Mouse (Mus musculus) testis, adult 2 months (tissue): Measurements from ENCODE around the gene Rbfox1. TPM values are rescaled to one million over a fixed set of nuclear protein-coding genes. Genes with fewer than 3 reads are reported as not detected.

ENCODE experiments used
- H3K27ac ChIP-seq: fragments of 200-500 bp; 2 replicates; pipeline ENCODE4 v1.5.1; 2012; ENCODE audit warnings: low read depth, low read length; ENCODE audit not compliant: control insufficient read depth, insufficient read depth
- H3K27me3 ChIP-seq: fragments of 200-500 bp; 2 replicates; pipeline ENCODE4 v1.6.1; 2012; ENCODE audit warnings: mild to moderate bottlenecking, low read length, moderate library complexity; ENCODE audit not compliant: control insufficient read depth, insufficient read depth
- H3K36me3 ChIP-seq: fragments of 200-500 bp; 2 replicates; pipeline ENCODE4 v1.6.1; 2012; ENCODE audit warnings: mild to moderate bottlenecking, low read length; ENCODE audit not compliant: control insufficient read depth, insufficient read depth
- H3K4me1 ChIP-seq: fragments of 200-500 bp; 2 replicates; pipeline ENCODE4 v1.6.1; 2012; ENCODE audit warnings: low read length; ENCODE audit not compliant: control insufficient read depth, insufficient read depth
- H3K4me3 ChIP-seq: fragments of 200-500 bp; 2 replicates; pipeline ENCODE4 v1.5.1; 2012; ENCODE audit warnings: low read depth, mild to moderate bottlenecking, low read length, moderate library complexity, mixed read lengths; ENCODE audit not compliant: control insufficient read depth
- CTCF ChIP-seq: fragments of 200-500 bp; IDR thresholded peaks from 2 replicates; pipeline ENCODE4 v1.5.1; 2012; ENCODE audit warnings: low read depth, mild to moderate bottlenecking, inconsistent platforms, low read length, moderate library complexity; ENCODE audit not compliant: control insufficient read depth, insufficient read depth, insufficient replicate concordance
- POLR2A ChIP-seq: fragments of 200-500 bp; IDR thresholded peaks from 2 replicates; pipeline ENCODE4 v1.6.1; 2012; ENCODE audit warnings: low read depth, mild to moderate bottlenecking, inconsistent platforms, low read length, moderate library complexity; ENCODE audit not compliant: control insufficient read depth
- polyA plus RNA-seq: library from polyadenylated mRNA; depleted of rRNA; stranded (reverse); fragments of >200 nt; gene quantifications from 2 replicates; pipeline ENCODE4 v1.2.3, GENCODE M21; 2012

Gene Rbfox1
- polyA plus RNA-seq, 1 experiment: 0.23 TPM

DNA sequence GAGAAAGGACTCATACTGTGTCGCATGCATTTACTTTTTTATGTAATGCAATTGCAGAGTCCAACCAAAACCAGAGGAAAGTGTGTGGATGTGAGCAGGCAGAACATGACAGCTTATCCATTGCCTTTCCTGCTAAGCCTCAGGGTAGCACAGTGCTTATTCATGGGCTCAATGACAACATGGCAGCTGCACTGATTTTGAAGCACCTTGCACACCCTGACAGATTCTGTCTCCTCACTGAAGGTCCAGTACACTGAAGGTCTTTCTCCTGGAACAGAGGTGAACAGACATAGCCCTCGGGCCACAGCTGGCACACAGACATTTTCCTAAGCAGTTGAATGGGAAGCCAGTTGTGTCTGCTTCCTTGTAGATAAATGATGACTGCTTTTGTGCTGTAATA lies 1254.3 kb downstream of the Rbfox1 start:
- no peak overlapping the region for H3K27ac ChIP-seq
- no peaks in the 10 kb centered on the region for H3K4me1 ChIP-seq
- no peaks in the 10 kb centered on the region for H3K27me3 ChIP-seq
- H3K36me3 ChIP-seq: no peaks in the 10 kb centered on the region
- TF ChIP-seq CTCF (no peak), POLR2A (no peak)
- H3K4me3 ChIP-seq: no peak overlapping the region

DNA sequence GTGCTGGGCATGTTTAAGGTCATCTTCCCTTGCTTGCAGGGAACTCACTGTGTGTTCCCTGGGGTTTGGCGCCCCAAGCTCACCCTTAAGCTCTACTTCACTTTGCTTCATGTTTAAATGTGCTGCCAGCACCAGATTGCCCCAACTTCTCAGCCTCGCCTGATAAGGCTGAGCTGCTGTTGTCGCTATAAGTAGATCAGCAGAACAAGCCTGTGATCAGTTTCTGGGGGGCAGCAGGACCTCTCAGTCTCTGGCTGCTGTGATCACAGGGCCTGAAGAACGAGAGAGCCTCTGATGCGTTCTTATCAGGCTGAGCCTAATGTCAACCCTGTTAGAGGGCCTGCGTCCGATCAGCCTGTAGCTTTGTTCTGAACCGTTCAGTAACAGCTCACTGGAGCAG lies 1255.8 kb downstream of the Rbfox1 start:
- Histone ChIP-seq H3K27ac (no peak overlapping the region), H3K36me3 (no peaks in the 10 kb centered on the region), H3K4me1 (no peaks in the 10 kb centered on the region), H3K4me3 (no peak overlapping the region), H3K27me3 (no peaks in the 10 kb centered on the region)
- no peak for TF ChIP-seq POLR2A
- TF ChIP-seq CTCF: no peak

DNA sequence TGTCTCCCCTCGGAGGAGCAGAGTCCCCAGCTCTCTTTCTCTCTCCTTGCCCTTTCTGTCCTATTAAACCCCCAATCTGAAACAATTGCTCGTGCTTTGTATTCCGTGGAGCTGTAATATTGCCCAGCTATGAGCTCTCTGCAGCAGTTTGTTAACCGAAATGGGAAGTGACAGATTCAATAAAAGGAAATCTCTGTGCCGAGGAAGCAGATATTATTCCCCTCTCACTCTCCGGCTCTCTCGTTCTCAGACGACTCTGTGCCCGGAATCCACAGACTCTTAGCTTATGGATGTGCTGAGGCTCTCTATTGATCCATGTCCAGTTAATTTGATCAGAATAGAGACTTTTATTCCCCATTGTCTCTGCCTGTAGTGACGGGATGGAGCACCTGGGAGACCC lies 1260.3 kb downstream of the Rbfox1 start:
- no peaks in the 10 kb centered on the region for H3K36me3 ChIP-seq
- H3K27me3 ChIP-seq: no peaks in the 10 kb centered on the region
- H3K4me3 ChIP-seq: no peak overlapping the region
- H3K4me1 ChIP-seq: no peaks in the 10 kb centered on the region
- no peak for TF ChIP-seq POLR2A
- no peak for TF ChIP-seq CTCF
- no peak overlapping the region for H3K27ac ChIP-seq

DNA sequence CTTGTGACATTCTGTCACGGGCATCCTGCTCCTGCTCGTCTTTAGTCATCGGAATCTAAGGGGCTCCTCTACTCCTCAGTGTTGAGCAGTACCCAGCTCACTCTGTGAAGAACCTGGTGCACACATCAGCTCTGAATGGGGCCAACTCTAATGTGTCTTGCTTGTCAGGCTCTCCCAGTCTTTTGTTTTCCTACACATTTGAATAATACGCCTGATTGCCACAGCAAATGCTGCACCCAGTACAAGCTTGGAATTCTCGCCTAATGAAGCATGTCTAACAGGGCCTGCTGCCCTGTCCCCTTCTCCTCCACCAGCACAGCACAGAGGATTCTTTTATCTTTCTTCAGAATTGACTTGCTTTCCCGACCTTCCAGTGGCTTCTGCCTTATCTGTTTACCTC lies 1261.3 kb downstream of the Rbfox1 start:
- Histone ChIP-seq H3K4me3 (no peak overlapping the region), H3K27ac (no peak overlapping the region), H3K4me1 (no peaks in the 10 kb centered on the region), H3K36me3 (no peaks in the 10 kb centered on the region), H3K27me3 (no peaks in the 10 kb centered on the region)
- TF ChIP-seq CTCF (no peak), POLR2A (no peak)

DNA sequence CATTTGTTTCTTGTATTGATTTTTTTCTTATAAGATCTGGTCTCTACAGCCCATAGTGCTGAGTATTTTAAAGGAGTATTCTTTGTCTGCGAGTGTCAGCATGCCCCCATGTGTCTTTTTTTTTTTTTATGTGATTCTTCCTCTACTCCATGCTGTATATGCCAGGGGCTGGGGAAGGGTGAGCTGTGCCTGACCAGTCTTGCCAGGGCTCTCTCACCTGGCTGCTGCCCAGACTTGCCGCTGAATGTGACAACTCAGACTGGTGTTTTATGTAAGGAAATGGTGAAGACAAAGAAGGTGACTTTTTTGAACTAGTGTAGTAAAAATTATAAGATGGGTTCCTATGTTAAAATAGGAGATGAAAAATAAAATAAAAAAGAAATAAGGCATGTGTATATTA lies 1262.7 kb downstream of the Rbfox1 start:
- Histone ChIP-seq H3K4me1 (no peaks in the 10 kb centered on the region), H3K27ac (no peak overlapping the region), H3K36me3 (no peaks in the 10 kb centered on the region), H3K27me3 (no peaks in the 10 kb centered on the region), H3K4me3 (no peak overlapping the region)
- no peak for TF ChIP-seq CTCF
- TF ChIP-seq POLR2A: no peak

DNA sequence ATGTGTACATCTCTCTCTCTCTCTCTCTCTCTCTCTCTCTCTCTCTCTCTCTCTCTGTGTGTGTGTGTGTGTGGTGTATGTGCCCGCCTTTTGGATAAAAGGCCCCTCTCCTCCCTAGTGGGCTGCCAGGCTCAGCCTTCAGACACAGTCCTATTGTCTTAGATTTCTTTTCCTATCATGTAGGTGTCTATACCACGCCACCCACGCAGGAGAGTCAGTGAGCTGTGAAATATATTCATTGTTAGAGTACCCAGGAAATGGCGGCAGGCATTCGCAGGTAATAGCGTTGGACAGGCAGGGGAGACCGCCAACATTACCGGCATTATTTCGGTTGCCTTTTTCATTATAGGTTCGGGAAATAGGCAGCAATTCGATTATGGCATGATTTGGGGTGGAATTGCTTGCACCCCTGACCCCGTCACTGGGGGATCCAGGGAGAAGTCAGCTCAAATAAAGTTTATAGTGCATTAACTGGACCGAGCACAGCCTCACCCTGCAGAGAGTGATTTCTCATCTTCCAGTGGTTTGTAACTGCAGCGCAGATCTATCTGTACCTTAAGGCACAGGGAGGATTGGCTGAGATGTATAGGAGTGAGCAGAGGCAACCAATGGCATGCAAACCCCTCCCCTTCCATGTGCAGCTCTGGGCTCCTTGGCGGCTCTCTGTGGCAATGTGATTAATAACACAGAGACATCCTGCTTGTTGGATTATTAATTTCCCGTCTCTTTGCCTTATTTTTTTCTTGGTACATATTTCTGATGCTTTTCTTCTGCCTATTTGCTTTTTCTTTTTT lies 1264.1 kb downstream of the Rbfox1 start:
- TF ChIP-seq POLR2A (no peak), CTCF (no peak)
- H3K4me1 ChIP-seq: no peaks in the 10 kb centered on the region
- H3K36me3 ChIP-seq: no peaks in the 10 kb centered on the region
- H3K27ac ChIP-seq: no peak overlapping the region
- H3K27me3 ChIP-seq: no peaks in the 10 kb centered on the region
- H3K4me3 ChIP-seq: no peak overlapping the region

DNA sequence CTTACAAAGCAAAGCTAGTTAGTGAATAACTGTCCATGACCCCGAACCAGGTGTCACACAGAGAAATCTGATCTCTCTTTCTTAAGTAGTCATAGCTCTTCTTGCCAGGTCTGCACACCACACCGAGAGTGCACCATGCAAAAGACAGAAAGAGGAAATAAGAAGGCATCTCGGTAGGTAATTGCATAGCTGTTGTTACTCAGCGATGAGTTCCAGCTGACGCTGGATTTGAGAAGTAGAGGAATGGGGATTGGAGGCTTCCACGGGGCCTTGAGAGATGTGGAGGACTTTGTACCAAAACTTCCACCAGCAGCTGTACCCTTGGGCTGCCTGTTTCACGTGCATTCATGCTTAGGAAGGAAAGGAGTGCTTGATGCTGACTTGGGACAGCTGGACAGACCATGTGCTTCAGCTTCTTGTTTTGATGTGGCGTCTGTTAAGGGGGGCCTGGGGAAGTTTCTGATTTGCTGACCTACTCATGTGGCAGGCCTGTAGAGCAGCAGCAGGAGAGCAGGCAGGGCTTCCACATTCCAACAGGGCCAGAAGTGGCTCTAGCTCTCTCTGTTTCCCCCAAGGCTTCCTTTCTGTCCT lies 1265.1 kb downstream of the Rbfox1 start:
- TF ChIP-seq CTCF: no peak
- no peak for TF ChIP-seq POLR2A
- no peak overlapping the region for H3K4me3 ChIP-seq
- H3K4me1 ChIP-seq: no peaks in the 10 kb centered on the region
- no peak overlapping the region for H3K27ac ChIP-seq
- no peaks in the 10 kb centered on the region for H3K36me3 ChIP-seq
- H3K27me3 ChIP-seq: no peaks in the 10 kb centered on the region

- Histone ChIP-seq H3K27me3 (no peaks in the 10 kb centered on the region), H3K4me1 (no peaks in the 10 kb centered on the region)
- TF ChIP-seq CTCF (no peak), POLR2A (no peak)
These were observed 1267.2 kb downstream of the Rbfox1 start for GRCm38 (mm10) chr16:7152401-7152800.

More at GRCm38 (mm10) chr16:7152401-7152800, 1267.2 kb downstream of the Rbfox1 start:
- Histone ChIP-seq H3K4me3 (no peak overlapping the region), H3K36me3 (no peaks in the 10 kb centered on the region), H3K27ac (no peak overlapping the region)
